Mouse (Mus musculus): Measurements from ENCODE around the gene Diexf.
A peak's percentile ranks its signal among the peaks of the same experiment; 100 is the strongest.

Diexf gene

GRCm38 (mm10) chr1:193129786-193130455, at the start of gene Diexf:
TSS of gene Diexf (minus strand) at chr1:193130272.
- DNase-seq (ENCODE audit: inconsistent ontology term) = peak; percentile 92

DNA sequence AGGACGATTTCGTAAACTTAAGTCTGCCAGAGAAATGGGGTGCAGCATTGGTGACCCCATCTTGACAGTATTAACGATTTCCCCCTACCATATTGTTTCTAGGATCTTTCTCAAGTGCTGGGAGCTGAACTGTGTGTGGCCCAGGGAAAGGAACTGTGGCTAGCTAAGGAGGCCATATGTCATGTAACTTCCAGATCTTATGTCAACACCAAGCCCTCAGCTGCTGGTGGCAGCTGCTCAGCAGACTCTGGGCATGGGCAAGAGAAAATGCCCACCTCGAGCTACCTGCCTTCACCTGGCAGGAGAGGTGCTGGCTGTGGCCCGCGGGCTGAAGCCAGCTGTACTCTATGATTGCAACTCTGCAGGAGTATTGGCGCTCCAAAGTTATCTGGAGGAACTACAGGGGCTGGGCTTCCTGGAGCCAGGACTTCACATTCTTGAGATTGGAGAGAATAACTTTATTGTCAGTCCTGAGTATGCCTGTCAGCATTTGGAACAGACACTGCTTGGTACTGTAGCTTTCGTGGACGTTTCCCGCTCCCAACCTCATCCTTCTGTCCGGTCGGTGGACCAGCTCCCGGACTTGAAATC, 44.2 kb upstream of the Diexf start:
- no peak for DNase-seq (ENCODE audit: inconsistent ontology term)

DNA sequence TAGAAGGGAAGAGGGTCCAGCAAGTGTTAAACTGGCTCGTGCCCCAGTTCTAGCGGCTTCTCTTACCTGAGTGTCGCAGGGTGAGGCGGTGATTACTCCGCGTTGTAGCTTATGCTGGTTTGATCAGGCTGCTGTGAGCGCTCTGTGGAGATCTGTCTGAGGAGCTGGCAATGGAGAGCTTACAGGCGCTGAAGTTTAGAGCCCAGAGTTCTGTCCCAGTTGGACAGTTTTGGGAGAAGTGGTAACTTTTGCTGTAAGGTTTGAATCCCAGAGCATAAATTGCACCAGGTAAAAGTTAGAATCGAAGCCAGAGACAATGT, 43.7 kb upstream of the Diexf start:
- no peak for DNase-seq (ENCODE audit: inconsistent ontology term)

DNA sequence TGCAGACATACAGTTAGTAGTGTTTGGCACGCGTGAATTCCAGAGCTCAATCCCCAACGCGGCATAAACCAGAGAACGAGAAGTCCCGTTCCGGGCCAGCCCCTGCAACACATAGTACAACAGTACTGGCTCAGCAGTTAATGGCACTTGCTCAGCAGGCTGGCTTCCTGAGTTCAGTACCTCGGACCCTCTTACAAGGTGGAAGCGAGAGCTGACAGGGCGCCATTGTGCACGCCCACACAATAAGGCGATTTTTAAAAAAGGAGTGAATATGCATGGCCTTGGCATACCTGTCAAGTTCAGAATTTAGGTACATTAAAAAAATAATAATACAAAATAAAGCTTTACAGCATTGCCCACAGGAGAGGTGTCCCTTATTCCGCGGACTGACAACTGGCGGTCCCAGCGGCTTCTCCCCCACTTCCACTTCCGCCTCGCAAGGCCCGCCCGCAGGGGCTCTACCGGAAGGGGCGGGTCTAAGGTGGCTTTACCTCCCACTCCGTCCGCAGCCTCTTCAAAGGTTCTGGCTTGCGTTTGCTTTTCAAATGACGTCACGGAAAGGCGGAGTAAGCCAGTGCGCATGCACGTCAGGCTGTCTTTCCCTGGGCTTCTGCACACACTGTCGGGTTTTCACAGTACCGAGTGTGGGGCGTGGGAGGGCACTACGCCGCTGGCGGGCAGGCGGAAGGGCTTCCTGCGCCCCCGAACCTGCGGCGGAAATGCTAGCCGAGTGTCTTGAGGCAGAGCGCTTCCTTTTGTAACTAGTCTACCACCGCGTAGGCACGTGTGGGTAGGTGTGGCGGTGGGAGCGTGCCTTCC, 43.1 kb upstream of the Diexf start:
- peak; percentile 97 for DNase-seq (ENCODE audit: inconsistent ontology term)

GRCm38 (mm10) chr1:193169856-193170255, 39.8 kb upstream of the Diexf start:
- DNase-seq (ENCODE audit: inconsistent ontology term) = no peak

DNA sequence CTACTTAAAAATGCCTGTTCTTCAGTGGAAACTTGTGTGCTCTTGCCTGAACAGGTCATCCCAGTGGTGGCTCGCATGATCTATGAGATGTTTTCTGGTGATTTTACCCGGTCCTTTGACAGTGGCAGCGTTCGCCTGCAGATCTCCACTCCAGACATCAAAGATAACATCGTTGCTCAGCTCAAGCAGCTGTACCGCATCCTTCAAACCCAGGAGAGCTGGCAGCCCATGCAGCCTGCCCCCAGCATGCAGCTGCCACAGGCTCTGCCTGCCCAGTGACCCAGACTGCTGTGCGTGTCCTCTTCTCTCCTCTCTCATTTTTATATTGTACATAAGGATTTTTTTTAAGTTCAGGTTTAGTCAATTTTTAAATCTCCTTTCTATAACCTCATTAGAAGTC, 39.2 kb upstream of the Diexf start:
- DNase-seq (ENCODE audit: inconsistent ontology term) = no peak

- no peak for DNase-seq (ENCODE audit: inconsistent ontology term)
Measured at GRCm38 (mm10) chr1:193167746-193168145, 37.7 kb upstream of the Diexf start, which contains the start of gene A130010J15Rik. TSS of gene A130010J15Rik (plus strand) at chr1:193168046.

DNA sequence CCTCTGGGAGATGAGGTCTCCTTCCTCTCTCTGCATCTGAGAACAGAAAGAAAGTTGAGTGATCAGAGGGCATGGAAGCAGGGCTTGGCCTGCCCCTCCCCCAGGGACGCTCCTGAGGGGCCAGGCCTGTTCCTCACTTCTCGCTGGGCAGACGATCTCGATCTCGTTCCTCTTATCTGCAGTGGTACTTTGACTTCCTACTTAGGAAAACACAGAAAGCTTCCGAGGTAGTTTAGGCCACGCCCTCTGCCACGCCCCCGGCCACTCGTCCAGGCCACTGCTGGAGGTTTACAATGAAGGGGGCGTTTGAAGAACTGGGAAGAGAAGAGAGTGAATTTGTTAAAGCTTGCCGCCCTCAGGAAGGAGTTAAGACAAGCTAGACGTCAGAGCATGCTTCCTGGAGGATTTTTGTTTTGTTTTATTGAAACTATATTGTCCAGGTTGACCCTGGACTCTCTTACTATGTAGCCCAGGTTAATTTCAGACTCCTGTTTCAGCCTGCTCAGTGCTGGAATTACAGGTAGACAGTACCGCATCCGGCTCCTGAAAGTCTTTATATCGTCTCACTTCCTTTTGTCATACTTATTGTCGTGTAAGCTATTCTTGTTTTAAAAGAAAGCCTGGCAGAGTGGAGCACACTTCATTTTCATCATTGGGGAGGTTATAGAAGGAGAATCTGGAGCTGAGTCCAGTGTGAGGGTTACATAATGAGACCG, 30.4 kb upstream of the Diexf start:
- DNase-seq (ENCODE audit: inconsistent ontology term) = peak; percentile 51

DNA sequence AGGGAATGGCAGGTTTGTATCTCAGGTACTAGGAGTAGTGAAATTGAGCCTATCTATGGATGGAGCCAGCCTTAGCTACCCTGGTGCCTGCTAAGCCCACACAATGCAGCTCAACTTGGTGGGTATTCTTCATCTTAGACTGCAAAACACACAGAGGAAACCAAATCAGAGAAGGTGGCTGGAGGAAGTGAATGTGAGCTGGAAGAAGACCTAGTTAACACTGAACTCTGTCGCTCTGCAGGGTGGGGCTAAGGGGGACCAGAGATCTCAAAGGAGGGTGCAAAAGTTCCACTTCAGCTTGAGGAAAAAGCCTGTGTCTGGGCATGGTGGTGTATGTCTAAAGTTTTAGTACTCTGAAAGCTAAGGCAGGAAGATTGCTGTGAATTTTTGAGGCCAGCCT, 29.5 kb upstream of the Diexf start:
- DNase-seq (ENCODE audit: inconsistent ontology term) = no peak

GRCm38 (mm10) chr1:193159163-193159562, 29.1 kb upstream of the Diexf start:
- DNase-seq (ENCODE audit: inconsistent ontology term) = no peak

GRCm38 (mm10) chr1:193157111-193157492, 27.0 kb upstream of the Diexf start:
- DNase-seq (ENCODE audit: inconsistent ontology term) = no peak

DNA sequence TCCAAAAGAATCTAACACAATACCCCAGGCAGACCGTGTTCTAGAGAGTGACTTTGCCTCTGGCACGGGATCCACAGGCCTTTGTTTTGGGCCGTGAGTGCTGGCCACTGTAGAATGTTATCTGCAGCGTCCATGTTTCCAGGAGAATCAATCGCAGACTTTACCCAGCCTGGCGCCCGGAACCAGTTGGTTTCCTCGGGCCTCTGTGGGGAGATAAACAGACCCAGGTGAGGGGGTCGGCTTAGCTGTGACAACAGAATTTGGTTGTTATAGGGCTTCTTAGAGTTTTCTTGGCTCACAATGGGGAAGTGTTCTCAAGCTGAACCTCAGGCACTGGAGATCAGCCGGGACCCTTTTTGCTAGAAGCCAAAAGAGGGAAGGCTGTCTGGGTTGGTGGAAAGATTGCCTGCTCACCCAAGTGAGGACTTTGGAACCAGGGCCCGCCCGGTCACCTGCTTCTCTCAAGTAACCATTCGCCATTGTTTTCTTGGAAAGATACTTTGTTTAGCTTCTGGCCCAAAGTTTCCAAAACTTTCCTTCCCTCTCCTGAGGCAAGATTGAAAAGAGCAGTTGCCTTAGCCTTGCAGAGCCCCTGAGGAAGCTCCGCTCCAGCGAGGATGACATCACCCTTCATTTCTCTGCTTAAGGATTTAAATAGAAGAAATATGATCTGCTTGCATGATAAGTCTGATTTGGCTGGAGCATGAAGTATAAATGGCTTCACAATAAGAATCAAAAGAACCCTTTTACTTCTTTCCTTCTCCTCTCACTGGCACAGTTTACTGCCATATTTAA, 26.4 kb upstream of the Diexf start:
- DNase-seq (ENCODE audit: inconsistent ontology term) = no peak

- no peak for DNase-seq (ENCODE audit: inconsistent ontology term)
Measured at GRCm38 (mm10) chr1:193153561-193153960, 23.5 kb upstream of the Diexf start.

- DNase-seq (ENCODE audit: inconsistent ontology term) = peak; percentile 44
Measured at GRCm38 (mm10) chr1:193152872-193153271, 22.8 kb upstream of the Diexf start, which contains the start of gene Irf6. TSS of gene Irf6 (plus strand) at chr1:193153111.

GRCm38 (mm10) chr1:193151134-193151533, 21.1 kb upstream of the Diexf start:
- DNase-seq (ENCODE audit: inconsistent ontology term) = no peak

DNA sequence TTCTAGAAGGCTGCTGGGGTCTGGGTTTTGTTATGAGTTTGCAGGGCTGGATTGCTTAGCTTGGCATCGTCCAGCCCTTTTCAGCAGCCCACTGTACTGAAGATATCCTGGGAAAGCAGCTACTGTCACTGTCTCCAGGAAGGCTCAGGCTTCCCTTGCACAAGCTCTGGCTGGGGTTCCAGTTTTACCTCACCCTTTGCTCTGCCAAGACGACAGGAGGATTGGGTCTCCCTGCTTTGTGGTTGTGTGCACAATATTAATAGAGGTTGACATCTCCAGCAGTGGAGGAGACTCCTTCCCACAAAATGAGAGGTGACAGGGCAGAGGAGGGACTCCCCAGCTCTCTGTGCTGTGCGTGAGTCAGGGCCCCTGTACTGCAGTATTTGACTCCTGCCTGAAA, 19.2 kb upstream of the Diexf start:
- DNase-seq (ENCODE audit: inconsistent ontology term) = peak; percentile 6

DNA sequence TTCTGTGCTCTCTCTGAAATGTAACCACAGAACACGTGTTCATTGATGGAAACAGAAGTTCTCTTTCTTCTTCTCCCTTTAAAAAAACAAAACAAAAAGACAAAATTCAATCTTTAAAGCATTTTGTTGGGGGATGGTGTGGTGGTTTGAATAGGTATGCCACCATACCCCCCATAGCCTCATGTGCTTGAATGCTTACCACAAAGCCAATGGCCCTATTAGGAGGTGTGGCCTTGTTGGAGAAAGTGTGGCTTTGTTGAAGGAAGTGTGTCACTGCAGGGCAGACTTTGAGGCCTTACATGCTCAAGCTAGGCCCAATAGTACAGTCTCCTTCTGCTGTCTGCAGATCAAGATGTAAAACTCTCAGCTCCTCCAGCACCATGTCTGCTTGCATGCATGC, 16.3 kb upstream of the Diexf start:
- DNase-seq (ENCODE audit: inconsistent ontology term) = no peak

DNA sequence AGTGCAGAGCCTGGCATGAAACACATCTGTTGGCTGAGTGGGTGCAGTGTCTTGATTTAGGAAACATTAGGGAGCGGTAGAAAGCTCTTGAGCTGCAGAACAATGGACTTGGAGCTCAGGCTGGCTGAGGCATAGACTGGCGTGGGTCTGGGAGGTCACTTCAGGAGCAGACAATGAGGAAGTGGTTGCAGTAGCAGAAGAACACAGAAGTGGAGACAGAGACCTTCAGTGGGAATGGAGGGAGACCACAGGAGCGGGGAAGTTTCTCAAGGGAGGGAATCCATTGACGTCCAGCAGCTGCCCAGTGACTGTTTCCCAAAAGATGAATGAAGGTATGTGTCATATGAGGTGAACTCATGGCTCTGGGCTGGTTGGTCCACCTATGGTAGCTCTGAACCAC, 15.0 kb upstream of the Diexf start:
- DNase-seq (ENCODE audit: inconsistent ontology term) = no peak

DNA sequence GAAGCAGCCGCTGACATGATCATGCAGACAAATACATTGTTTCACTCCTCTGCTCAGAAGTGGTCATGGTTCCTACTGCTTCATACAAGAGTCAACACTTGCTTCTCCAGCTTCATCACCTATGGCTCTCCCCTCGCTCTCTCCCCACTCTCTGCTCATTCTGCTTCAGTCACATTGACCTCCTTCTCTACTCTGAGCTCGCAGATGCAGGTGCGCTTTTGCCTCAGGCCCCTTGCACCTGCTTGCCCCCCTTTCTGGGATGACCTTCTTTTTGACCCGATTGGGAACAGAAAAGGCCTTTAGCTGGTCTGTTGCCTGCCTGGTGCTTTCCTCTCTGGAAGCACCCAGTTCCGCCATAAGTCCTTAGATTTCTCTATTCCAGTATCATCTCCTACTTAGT, 14.4 kb upstream of the Diexf start:
- no peak for DNase-seq (ENCODE audit: inconsistent ontology term)

GRCm38 (mm10) chr1:193142517-193143062, 12.5 kb upstream of the Diexf start:
- no peak for DNase-seq (ENCODE audit: inconsistent ontology term)

GRCm38 (mm10) chr1:193141118-193141517, 11.0 kb upstream of the Diexf start:
- DNase-seq (ENCODE audit: inconsistent ontology term) = no peak

All from Muller cell, postnatal 12 days (primary cell).